Mouse (Mus musculus) brain, embryonic 18.5 days (tissue): Measurements from ENCODE around the gene Gm37240.
A peak's percentile ranks its signal among the peaks of the same experiment; 100 is the strongest.

Source experiments
- DNase-seq: peaks from one replicate; pipeline ENCODE4 v3.0.0-alpha.2; 2012; ENCODE audit warnings: low read depth, low spot score

Gene Gm37240

DNA sequence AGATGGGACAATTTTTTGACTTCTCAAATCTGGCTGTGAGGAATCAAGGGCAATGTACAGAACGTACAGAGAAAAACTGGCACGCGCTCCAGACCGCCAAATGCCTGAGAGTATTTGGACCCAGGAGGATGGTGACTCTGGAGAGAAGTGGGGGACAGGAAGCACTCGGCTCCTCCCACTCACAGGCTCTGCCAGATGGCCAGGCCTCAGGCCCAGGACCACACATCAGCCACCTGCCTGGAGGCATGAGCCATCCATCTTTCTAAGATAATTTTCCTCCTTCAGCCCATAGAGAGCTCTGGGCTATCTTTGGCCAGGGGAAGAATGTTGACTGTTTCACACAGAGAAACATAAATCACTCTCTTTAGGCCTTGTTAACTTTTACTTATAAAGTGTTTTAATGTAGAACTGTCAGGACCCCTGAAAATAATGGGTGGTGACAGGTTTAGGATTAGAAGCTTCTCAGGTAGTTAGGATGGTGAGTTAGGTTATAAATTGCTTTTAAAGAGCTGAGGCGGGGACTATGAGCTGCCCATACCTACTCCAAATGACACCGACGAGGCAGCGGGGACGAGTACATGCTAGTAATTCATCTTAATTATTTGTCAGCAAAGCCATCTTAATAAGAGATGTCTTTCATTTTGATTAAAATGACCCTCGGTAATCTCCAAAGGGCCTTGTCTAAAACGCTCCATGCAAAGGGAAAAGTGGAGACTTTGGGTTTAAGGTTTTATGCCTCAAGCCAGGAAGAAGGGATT lies 546.0 kb downstream of the Gm37240 start:
- DNase-seq = no peak

DNA sequence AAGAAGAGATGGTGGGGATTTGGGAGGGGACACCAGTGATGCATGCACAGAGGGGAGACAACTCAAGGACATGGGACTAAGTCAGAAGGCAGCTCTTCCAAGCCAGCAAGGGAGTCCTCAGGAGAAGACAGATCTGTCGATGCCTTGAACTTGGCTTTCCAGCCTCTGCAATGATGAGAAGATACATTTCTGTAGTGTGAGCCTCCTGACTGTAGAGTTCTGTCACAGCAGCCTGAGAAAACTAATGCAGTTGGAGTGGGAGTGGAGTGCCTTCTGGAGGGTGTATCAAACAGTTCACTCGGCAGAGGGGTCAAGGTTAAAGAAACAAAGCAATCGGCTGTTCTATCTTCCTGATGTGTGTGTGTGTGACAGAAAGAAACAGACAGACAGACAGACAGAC lies 546.8 kb downstream of the Gm37240 start:
- no peak for DNase-seq

DNA sequence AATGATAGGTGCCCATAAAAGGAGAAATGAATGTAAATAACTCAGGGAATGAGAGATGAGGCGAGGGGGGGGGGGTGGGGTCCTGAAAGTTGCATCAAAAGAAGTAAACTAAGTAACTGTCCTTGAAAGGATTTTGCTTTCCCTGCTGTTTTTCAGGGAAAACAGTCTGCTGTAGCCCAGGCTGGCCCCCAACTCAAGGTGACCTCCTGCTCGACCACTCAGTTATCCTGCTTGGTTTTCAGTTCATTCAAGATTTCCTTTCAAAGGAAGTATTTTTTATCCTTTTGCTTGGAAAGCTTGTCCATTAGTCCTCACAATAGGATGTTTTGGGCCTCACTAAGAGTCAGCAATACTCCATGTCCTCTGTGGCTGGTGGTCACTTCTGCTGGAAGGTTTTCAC lies 547.4 kb downstream of the Gm37240 start:
- no peak for DNase-seq

DNA sequence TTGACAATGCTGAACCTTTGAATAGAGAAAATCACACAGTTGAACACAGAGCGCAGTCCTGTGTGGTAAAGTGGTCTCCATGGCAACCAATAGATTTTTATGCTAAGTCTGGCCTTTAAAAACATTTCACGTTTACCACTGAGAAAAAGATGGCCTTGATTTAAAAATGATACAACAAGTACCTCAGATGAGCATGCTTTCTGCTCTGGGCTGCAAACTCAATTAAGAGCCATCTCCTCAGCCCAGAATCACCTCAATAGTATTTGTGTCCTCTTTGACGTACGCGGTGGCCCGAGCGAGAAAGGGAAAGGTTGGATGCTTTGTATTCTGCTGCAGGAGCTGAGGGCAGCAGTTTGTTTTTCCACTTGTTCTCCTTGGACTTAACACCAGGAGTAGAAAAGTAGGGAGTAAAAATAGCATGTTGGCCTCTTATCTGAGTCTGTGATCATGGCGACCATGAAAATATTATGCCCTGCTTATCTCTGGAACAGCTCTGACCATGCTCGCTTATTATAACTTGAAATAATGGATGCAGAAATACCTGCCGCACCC lies 548.0 kb downstream of the Gm37240 start:
- DNase-seq = peak; percentile 47

DNA sequence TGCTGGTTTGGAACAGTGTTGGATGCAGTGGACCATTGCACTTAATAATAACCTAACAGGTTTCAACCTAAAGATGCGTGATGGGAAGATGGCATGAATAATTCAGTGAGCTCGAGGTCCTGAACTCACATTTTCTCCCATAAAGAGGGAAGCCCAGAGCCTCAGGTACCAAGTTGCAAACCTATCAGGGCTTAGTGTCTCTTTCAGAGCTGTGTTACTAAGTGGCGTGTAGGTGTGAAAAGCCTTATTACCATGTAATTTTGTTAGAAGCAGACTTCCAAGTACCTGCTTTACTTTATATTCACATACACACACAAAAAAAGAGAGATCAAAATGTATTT lies 548.6 kb downstream of the Gm37240 start:
- DNase-seq = no peak

DNA sequence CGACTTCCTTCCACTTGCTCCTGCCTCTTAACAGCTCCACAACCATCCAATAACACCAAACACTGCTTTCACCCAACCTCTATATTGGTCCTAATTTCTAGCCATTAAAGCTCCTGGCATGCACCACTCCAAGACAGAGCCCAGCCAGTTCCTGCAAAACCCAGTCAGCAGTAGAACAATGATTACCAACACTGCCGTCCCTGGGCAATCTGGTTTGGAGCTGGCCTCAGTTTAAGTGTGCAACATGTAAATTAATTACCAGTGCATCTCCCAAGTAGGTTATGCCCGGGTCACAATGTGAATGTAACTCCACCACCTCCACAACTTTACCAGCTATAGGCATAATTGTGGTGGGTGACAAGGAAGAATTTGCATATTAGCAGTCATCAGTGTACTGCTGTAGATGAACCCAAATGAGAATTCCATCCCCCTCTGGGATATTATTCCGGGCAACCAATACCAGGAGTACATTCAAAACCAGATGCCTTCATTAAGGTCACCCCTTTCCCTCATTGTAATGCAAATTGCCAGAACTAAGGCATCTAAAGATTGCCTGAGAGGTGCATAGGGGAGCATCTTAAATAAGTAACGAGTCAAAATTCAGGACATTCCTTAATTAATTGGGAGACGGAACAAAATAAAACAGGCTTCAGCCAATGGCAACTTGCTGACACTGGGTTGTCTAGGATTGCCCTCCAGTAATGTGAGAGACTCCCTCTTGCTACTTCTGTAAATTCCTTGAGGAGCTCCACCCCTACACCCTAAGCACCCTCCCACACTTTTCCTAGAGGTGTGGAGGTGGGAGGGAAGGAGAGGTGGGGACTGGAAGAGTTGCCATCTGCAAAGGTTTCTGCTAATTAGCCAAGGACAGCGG lies 549.2 kb downstream of the Gm37240 start:
- DNase-seq = no peak

DNA sequence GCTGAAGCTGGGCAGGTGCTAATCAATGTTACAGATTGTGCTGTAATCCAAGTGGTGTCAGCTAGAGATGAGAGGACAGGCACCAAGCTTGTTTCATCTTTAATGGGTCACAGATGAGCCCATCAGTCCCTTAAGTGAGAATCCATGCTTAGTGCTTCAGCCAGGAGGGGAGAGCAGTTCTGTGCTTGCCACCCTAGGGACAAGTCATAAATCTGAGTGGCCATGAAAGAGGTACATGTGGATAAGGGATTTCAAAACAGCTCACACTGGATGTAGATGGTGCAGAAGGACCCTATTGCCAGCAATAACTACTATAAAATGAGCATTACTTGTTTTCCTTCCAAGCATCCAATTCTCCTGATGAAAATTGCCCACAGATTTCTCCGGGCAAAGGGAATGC lies 551.8 kb downstream of the Gm37240 start:
- no peak for DNase-seq

DNA sequence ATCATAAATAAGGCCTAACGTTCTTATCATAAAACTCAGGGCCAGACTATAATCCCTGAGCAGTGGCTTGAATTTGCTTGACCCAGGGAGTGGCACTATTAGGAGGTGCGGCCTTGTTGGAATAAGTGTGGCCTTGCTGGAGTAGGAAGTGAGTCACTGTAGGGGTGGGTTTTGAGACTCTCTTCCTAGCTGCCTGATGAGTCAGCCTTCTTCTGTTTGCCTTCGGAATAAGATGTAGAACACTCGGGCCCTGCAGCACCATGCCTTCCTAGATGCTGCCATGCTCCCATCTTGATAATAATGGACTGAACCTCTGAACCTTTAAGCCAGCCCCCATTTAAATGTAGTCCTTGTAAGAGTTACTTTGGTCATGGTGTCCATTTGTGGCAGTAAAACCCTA lies 555.0 kb downstream of the Gm37240 start:
- DNase-seq = no peak

DNA sequence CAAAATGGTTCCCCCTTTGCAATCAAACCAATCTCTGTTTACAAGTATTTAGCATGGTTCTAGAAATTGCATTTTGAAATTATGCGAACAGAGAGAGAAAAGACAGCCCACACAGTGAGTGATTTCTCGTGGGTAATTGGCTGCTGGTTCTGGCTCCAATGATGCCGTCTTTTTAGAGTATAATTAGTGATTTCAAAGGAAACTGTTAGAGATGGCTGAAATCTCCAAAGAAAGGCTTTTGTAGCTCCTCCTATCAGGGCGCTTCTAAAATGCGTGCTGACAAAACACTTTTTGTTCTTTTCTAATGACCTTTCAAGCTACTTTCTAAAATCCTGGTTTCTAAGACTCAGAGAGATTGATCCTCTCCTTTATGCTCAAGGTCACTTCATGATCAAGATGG lies 569.1 kb downstream of the Gm37240 start:
- no peak for DNase-seq

DNA sequence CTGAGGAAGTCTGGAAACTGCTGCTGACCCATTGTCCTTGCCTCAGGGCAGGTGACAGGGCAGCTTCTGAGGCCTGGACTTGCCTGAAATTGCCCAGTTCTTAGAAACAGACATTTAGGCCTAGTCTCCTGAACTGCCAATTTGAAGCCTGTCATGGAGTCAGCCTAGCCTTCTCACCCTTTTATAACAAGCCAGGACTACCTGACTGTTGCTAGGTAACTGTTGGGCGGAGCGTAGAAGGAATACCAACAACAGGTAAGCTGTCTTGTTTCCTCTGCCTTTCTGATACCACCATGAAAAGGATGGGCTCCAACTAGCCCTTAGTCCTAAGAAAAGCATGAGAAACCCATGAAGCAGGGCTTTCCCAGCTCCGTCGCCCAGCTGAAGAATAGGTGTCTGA lies 570.0 kb downstream of the Gm37240 start:
- DNase-seq = no peak

DNA sequence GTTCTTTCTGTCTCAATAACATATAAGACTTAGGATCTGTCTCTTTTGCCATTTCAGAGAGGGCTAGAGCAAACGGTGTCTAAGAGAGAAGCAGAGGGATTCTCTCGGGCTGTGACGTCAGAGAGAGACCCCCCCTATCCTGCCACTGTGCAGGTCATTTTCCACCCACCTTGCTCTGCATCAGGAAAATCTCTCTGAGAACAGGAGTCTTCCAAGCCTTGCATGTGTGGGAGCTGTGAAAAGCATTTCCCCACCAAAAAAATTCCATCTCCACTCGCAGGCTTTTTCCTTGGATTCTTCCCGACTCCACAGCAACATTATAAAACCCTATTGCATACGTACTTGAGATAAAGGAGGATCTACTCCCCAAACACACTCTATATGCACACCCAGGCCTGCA lies 572.4 kb downstream of the Gm37240 start:
- no peak for DNase-seq

DNA sequence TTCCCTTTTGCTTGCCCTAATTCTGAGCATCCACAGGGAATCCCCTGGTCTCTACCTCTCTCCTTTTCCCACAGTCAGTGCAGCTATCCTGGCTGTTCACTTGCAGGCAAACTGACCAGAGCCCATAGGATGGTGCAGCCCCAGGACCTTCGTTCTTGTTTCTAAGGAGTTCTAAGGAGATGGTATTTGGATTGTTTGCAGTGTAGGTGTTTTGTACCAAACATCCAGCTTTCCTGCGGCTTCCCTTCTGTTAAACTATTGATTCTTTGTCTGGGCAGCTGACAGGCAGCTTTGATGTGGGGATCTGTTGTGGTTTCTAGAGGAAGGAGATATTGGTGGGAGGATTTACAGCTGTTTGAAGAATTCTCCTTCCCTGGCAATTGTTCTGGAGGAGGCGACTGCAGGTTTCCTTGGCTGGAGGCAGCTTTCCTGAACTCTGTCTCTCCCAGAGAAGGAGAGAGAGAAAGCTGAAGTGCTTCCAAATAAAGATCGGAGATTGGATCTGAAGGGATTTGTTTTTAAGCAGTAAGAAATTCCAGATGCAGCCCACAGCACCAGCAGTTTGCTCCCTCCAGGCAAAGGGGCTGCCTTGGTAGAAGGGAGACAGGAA lies 573.6 kb downstream of the Gm37240 start:
- DNase-seq = no peak

DNA sequence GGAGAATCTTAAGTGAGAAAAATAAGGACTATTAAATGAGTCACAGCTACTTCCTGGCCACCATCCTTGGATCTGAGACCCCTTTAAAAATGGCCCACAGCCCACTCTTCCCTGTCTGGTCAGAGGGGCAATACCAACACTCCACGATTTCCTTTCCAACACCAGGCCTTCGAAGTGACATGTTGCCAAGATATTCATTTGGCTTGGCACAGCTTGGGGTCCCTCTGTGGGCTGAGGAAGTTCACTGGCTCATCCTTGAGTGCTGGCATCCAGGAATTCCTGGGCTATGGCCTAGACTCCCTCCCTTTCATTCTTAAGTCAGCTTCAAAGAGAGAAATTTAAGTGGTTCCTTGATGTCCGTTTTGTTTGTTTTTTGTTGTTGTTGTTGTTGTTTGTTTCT lies 576.1 kb downstream of the Gm37240 start:
- DNase-seq = no peak

DNA sequence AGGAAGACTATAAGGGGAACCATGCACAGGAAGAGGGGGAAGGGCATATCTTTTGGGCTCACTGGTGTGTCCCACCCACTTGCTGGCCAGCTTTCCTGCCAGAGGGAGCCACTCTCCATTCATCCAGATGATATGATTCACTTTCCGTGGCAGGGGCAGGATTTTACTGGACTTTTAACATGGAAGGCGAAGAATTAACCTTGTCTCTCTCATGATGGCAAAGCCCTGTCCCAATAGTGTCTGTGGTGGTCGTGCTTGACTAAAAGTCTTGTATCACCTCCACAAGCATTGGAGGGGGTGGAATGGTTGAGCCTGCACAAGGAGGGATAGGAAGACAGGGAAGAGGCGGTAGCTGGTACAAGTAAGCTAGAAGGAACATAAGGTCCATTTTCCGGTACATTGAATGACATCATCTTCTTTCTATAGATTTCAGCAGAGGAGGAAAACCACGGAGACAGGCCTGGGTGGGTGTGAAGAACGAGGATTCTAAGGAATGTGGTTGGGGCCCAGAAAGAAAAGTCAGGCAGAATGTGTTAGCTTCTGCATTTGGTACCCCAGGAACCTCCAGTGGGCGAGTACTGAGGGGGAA lies 576.8 kb downstream of the Gm37240 start:
- no peak for DNase-seq

DNA sequence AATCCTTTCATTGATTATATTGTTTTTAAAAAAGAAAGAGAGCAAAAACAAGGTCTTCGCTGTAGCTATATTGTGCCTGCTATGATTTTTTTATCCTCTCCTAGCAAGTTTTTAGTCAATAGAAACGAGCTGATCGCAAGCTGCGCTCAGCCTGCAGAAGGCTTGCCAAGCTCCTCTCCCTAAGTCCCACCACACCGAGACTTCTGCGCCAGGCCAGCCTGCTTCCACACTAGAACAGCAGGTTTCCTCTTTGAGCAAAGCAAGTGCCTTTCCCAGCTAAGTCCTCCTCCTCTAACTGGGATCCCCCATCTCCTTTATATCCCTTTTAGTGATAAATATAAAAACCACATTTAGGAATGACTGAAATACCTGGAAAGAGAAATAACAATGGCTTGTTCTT lies 578.1 kb downstream of the Gm37240 start:
- DNase-seq = peak; percentile 40

DNA sequence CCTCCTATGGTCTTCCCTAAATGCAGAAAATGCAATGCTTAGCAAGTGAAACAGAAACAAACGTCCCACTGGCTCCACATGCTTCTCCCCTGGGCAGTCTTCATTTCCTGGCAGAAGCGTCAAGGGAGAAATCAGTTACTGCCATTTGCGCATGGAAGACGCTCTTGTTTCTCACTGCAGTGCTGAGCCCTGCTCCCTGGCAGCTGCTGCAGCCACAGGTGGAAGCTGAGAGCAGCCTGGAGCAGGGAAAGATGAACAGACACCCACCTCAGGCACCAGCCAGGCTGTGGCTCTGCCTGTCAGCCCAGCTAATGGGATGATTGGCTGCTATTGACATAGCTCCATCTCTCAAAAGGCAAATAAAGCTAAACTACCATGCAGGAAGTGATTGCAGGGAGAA lies 578.6 kb downstream of the Gm37240 start:
- DNase-seq = no peak

DNA sequence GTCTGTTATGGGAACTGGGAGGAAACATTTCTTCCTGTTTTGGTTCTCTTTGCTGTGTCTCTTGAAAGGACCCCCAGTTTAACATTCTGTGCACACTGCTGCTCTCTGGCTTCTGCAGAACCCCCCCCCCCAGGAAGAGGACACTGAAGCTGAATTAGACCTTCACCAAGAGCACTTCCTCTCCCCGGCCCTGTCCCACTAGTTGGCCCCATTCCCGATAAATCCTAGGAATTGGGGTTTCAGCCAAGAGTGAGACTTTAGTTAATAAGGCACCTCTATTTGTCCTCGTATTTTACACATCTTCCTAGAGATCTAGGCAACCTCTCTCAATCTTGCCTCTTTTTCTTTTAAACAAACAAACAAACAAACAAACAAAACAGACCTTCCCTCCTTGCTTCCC lies 585.5 kb downstream of the Gm37240 start:
- DNase-seq = no peak

DNA sequence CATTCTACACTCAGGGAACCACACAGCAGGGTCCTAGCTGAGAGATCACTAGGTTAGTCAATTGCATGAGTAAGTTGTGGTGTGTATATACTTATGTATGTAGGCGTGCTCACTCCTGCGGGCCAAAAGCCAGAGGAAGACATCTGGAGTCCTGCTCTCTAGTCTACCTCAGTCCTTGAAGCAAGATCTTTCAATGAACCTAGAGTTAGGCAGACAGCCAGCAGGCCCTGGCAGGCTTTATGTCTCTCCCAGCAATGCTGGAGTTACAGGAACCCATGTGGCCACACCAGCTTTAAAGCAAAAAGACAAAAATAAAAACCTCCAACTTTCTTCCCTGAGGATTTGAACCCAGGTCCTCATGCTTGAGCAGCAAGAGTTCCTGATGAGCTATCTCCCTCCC lies 586.0 kb downstream of the Gm37240 start:
- DNase-seq = no peak

DNA sequence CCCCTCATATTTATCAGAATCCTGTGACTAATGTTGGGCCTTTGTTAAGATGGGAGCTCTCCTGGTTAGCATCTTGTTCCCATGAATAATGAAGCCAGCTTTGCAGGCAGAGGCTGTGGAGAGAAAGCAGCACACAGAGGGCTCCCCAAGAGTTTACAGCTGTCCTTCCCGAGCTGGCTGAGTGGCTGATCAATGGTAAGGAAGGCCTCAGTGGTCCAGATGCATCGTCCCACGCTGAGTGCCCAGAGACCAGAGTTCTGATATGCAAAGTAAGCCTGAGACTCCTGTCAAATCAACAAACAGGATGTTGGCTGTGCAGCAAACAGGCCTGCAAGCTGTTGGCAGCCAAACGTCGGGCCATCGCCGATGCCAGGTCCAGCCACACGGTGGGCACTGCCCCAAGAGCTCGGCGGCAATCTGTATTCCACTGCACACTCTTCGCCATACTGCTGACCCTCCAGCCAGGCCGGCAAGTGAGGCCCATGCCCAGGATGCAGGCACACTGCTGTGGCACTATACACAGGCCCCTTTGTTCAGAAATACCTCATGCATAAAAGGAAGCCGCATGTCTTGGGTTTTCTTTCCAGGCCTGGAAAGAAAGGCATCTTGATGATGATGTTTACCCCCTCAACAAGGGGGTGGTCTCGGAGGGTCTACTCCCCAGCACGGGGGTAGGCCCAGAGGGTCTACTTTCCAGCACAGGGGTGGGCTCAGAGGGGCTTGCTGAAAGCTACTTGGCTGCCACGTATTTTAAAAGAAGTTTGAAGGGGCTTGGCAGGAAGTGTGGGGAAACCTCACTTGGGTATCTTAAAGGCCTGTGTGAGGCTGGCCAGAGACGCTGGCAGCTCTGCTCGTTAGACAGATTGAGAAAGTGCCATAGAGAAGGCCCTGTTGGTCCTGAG lies 587.4 kb downstream of the Gm37240 start:
- DNase-seq = peak; percentile 64

DNA sequence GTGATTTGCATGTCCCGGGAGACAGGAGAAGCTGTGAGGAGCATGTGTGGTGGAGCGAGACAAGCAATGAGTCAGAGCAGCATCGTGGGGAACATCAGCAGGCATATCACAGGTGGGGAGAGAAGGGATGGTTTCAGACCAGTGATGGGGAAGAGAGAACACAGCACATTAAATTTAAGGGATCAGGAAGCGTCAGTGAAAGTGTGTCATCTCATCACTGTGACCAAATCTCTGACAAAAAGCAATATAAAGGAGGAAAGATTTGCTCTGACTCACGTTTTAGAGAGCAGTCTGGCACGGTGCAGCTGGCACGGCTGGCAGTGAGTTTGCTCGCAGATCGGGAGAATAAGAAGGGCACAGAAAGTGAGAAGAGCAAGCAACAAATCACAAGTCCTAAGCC lies 592.1 kb downstream of the Gm37240 start:
- DNase-seq = no peak

DNA sequence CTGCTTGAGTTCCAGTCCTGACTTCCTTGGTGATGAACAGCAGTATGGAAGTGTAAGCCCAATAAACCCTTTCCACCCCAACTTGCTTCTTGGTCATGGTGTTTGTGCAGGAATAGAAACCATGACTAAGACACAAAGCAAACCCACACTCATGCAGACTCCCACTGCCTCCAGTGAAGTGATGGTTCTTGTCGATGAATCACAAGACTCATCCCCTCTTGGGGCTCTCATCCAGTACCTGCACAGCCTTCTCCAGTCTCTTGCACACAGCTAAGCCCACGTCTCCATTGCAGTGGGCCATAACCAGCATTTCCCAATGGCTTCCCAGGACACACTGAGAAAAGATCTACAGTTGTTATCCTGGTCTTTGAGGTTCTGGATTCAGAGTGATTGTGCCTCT lies 599.7 kb downstream of the Gm37240 start:
- DNase-seq = no peak
